Mouse (Mus musculus) activated CD4-positive, CD25-positive, alpha-beta regulatory T cell, adult 4 months (primary cell): ENCODE results near the gene Tmem150a. TPM values are rescaled to one million over a fixed set of nuclear protein-coding genes. Genes with fewer than 3 reads are reported as not detected.
A peak's percentile ranks its signal among the peaks of the same experiment; 100 is the strongest.

Source experiments
- ATAC-seq: one replicate; pipeline ENCODE4 v1.8.0; 2017
- polyA plus RNA-seq, 2 experiments: library from polyadenylated mRNA; unstranded; fragments of 100-300 nt; shearing (Covaris generic); gene quantifications; one replicate each; pipeline ENCODE4 v1.2.1; 2017

Tmem150a gene
- polyA plus RNA-seq, 2 experiments from 2014 or later: 0.45 TPM; not detected in 1

DNA sequence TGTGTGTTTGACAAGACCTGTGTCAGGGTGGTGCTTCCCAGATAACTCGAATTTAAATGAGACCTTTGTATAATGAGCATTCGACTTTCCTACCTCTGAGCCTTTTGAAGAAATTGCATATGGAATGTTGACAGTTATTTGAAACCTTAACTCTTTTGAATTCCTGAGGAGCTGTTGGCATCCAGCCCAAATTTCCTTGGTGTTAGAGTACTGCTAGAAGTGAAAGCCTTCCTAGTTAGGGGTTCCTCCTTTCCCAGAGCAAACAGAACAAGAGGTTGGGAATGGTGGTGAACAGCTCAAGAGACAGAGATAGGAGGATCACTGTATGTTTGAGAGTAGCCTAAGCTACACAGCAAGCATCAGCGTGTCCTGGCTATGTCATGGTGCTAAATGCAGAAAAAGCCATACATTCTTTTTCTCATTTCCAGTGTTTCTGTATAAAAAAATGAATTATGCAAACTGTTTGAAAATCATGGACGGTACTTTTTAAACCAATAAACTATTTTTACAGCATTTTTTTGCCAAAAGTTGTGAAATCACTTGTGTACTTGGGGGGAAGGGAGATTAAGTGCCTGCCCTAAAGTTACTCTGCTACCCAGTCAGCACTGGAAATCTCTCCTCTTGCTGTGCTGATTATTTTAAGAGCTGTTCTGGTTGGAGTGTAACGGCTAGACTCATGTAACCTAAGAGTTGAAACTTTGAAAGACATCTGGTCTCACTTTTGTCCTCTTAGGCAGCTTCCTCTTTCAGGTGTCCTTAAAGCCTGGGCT, 2.4 kb upstream of the Tmem150a start:
- ATAC-seq: no peak

DNA sequence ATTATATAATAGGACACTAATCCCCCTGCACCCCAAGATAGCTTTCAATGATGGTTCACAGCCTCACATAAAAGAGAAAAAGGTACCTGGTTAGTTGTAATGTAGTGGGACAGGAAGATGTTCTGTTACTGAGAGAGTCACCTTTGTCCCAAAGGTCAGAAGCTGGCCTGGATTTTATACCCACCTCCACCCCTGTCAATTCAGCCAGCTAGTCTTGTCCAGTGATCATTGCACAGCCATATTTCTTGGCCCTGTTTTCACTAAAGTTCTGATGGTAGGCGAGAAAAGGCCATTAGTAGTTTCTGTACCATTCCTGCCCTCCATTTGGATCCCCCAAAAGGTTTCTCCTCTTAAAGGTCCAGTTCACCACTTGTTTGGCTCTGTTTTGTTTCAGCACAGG, 1.2 kb upstream of the Tmem150a start:
- no peak for ATAC-seq

DNA sequence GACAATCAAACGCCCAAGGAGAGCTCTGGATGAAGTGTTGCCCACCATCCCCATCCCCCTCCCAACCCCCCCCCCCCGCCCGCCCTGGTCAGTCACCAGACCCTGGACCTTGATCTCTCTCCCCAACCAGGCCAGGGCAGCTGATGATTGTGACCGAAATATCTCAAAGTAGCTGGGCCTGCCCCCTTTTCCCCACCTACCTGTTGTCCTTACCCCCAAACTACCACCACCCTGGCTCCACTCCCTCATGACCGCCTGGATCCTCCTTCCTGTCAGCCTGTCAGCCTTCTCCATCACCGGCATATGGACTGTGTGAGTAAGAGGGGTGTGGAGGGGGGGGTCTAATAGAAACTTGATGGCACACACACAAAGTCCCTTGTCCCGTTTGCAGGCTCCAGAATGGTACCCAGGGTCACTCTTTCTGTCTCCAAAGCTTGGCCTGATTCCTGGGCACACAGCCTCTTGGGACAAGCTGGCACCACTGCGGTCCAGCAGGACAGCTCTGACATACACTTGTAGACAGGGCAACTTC, 820 bp downstream of the Tmem150a start:
- ATAC-seq: no peak

- no peak for ATAC-seq
Observed at GRCm38 (mm10) chr6:72357164-72358079, 2.2 kb downstream of the Tmem150a start.

GRCm38 (mm10) chr6:72358086-72358764, 3.0 kb downstream of the Tmem150a start:
- ATAC-seq: no peak

DNA sequence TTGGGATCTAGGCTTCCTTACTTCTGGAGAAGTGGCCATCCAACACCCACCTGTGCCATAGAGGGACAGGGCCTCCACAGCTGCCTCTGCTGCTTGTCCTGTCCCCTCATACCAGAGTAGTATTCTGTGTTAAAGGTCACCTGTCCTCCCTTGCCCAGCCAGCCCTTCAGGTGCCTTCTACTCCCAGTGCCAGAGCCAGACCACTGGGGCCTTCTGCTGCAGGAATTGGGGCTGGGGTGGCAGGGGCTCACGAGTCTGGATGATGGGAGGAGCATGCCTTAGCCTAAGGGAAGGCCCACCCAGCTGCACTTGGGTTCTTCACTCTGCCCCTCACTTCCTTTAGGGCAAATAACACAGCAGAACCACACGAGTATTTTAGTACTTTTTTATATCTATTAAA, 4.1 kb downstream of the Tmem150a start:
- no peak for ATAC-seq

DNA sequence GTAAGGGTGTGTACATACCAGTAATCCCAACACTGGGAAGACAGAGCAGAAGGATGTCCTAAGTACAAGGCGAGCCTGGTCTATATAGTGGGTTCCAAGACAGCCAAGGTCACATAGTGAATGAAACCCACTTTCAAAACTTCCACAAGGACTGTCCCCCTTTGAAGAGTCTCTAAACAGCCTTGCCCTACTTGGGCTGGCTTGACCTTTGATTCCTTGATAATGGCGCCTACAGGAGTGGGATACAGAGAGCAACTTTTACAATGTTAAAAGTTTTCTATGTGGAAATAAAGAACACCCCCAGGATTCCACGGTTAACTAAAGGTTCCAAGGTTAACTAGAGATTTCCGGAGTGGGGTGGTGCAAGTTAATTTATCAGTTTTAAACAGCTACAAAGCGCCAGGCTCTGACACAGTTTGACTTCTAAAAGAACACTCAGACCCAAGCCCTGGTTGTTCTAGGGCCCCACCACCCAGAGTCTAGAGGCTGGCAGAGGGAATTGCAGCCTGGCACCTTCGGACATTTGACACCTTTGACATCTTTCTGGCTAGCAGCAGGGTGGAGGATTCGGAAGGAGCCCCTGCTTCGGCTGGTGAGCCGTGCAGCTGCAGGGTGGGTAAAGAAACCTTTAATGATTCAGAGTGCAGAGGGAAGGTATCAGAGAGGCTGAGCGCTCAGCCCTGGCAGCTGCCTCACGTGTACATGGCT, 4.8 kb downstream of the Tmem150a start:
- ATAC-seq: no peak

- ATAC-seq: no peak
Observed at GRCm38 (mm10) chr6:72360599-72360935, 5.3 kb downstream of the Tmem150a start.

GRCm38 (mm10) chr6:72361121-72361551, 5.9 kb downstream of the Tmem150a start:
- no peak for ATAC-seq

- peak; percentile 99 for ATAC-seq
Observed at GRCm38 (mm10) chr6:72362132-72363028, 7.1 kb downstream of the Tmem150a start.

- ATAC-seq: no peak
Observed at GRCm38 (mm10) chr6:72364009-72364408, 8.8 kb downstream of the Tmem150a start.

DNA sequence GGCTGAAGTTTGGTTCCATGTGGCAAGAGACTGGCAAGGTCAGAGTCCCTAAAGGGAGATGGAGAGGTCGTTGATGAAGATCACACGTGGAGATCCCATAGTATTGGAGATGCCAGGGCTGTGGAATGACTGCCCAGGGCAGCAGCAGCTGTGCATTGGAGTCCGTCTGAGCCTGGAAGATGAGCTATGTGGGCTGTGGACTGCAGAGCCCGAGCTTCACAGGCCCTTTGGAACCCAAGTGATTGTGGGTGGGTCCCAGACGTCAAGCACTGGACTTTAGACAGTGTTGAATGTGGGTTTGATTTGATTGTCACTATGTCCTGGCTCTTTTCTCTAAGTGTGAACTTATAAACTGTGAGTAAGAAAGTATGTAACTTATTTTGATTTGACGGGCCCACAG, 9.7 kb downstream of the Tmem150a start:
- no peak for ATAC-seq

GRCm38 (mm10) chr6:72366304-72366703, 11.1 kb downstream of the Tmem150a start:
- no peak for ATAC-seq

DNA sequence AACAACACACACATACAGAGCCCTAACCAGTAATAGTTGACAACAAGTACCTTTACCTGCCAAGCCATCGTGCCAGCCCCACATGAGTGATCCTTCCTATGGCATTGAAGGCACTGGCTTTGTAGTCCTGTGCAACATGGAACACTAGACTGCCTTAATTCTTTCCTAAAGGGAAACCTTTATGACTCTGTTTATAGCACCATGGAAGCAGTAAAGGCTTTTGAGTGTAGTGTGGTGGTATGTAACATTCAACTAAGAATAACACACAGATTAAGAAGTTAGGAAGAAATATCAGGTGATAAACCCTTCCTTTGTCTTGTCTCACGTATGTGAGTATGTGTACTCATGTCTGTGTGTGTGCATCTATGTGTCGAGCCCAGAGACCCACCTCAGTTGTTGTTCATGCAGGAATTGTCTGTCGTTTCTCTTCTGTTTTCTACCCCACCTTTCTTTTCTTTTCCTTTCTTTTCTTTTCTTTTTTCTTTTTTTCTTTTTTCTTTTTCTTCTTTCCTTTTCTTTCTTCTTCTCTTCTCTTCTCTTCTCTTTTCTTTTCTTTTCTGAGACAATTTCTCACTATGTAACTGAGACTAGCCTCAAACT, 11.7 kb downstream of the Tmem150a start, which contains the start of gene Rnf181:
Gene Rnf181, minus strand, starts transcription at position 113 of the 600 bp plus-strand sequence.
- ATAC-seq: no peak

DNA sequence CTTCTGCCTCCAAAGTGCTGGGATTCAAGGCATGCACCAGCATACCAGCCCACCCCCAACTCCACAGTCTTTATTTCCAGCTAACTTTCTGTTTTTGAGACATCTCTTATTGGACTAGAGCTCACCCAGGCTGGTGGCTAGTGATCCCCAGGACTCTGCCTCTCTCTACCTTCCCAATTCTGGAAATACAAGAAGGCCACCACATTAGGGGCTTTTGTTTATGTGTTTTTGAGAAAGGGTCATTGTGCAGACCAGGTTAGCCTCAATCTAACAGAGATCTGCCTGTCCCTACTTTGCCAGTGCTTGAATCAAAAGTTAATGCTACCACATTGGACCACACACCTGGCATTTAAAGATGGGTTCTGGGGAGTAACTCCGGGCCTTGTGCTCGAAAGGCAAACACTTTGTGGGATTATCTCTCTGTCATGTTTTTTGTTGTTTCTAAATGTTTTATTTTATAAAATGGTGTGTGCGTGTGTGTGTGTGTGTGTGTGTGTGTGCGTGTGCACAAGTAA, 12.3 kb downstream of the Tmem150a start:
- no peak for ATAC-seq

DNA sequence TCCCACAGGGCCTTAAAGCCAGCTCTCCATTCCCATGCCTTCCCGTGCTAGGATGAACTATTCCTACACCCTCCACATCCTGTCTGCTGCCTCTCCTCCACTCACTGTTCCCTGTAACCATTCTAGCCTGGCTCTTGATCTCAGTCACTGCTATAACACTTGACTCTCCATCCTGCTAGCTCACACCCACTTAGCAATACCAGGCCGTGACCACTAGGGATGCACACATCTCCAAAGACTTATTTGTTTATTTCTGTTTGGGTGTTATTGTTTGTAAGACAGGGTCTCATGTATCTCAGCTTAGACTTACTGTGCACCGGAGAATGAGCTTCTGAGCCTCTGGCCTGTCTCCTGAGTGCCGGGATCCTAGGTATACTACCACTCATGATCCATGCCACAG, 14.3 kb downstream of the Tmem150a start:
- no peak for ATAC-seq

- ATAC-seq: no peak
Observed at GRCm38 (mm10) chr6:72370091-72370490, 14.8 kb downstream of the Tmem150a start.

GRCm38 (mm10) chr6:72371147-72371546, 15.9 kb downstream of the Tmem150a start:
- ATAC-seq: no peak

DNA sequence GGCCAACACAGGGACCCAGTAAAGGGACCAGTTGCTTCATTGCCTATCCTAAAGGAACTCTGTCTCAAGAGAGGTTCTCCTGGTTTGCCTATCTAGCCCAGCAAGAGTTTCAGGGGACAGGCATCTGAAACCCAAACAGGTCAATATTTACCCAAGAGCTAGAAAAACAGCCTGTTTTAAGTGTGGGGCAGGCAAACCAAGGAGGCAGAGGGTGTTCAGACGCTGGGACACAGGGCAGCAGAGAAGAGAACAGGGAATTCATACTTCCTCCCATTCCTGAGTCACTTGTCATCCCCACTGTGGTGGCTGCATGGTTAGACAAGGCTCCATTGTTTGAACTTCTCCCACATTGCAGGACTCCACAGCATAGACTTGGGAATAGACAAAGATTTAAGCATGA, 16.3 kb downstream of the Tmem150a start:
- no peak for ATAC-seq

GRCm38 (mm10) chr6:72373184-72373583, 17.9 kb downstream of the Tmem150a start:
- ATAC-seq: no peak
